8 mouse cellular contexts compared by ENCODE assay signal in the genomic region with DNA sequence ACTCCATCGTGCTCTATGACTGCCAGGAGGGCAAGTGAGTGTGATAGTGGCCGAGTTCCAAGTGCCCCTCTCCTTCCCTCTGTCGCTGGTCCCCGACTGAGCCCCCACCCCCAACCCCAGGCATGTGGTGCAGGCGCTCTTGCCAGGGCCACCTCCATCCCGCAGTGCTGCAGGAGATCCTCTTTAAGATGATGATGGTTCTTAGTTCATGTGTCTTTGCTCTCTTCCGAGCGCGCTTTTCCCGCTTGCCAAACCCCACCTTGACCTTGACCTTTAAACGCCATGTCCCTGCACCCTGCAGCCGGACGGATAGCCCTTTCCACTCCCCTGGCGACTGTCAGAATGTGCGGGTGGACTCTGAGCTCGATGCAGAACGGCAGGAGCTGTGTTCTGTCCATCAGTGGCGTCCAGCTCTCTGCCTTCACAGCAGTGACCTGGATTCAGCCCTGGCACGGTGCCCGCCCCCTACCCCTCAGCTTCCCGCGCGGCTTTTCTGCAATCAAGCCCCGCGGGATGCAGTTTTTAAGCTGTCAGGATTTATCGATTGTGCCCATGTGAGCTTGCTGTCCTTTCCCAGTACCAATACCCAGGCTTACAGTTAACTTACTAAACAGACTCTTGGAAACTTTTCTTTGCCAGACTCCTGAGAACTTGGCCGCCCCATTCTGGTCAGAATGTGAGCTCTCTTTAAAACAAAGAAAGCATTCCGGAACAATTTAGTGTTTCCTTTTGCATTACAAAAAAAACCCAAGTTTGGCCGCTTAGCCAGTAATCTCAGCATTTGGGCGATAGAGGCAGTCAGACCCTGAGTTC. TPM values are rescaled to one million over a fixed set of nuclear protein-coding genes. Genes with fewer than 3 reads are reported as not detected.
A peak's percentile ranks its signal among the peaks of the same experiment; 100 is the strongest.
DNase-seq lines count a peak whose midpoint lies in the region; ATAC-seq and TF ChIP-seq lines count a peak whose summit lies in the region.

No protein-coding gene starts in this region.

- intact Hi-C loops in heart, postnatal 25 days (cut with DNase I): loop anchor here (2.0 to 10.0 kb wide), 2 partner anchors 27 to 263 kb away; partner anchors contain the start of genes Acy1 and Ppm1m

- no peak for TF ChIP-seq POLR2A in olfactory bulb, adult 2 months (IDR thresholded peaks at IDR 0.05; ENCODE audit: insufficient read depth, low read depth, low read length)

- peak overlapping the region; percentile 98 for H3K27ac ChIP-seq in forebrain, postnatal 0 days (ENCODE audit: low read depth, low read length)
- H3K27ac ChIP-seq in lung, embryonic 14.5 days (ENCODE audit: low read depth): peak overlapping the region; percentile 97
- H3K27ac ChIP-seq in olfactory bulb, adult 2 months (ENCODE audit: insufficient read depth, low read depth, low read length): peak overlapping the region; percentile 98

- no peaks in the 10 kb centered on the region for H3K27me3 ChIP-seq in forebrain, postnatal 0 days (ENCODE audit: insufficient read depth, low read length)
- H3K27me3 ChIP-seq in lung, embryonic 14.5 days (ENCODE audit: insufficient read depth, low read length): no peaks in the 10 kb centered on the region

- H3K4me3 ChIP-seq in forebrain, postnatal 0 days (ENCODE audit: low read depth, low read length): peak overlapping the region; percentile 93
- peak overlapping the region; percentile 96 for H3K4me3 ChIP-seq in lung, embryonic 14.5 days (ENCODE audit: low read depth, low read length)
- peak overlapping the region; percentile 99 for H3K4me3 ChIP-seq in olfactory bulb, adult 2 months (ENCODE audit: insufficient read depth, low read depth, low read length)

- WGBS in forebrain, postnatal 0 days: 1% methylated on average over 30 of the region's 30 CpGs
- under 1% methylated on average over 29 of the region's 30 CpGs for WGBS in lung, embryonic 14.5 days
- WGBS in olfactory bulb, adult 2 months: under 1% methylated on average over 30 of the region's 30 CpGs

- H3K4me2 ChIP-seq in forebrain, postnatal 0 days (ENCODE audit: low read depth): peak overlapping the region; percentile 70
- H3K4me2 ChIP-seq in lung, embryonic 14.5 days: peak overlapping the region; percentile 83

- peak; percentile 75 for DNase-seq in MN1 (ENCODE audit: low spot score)
- DNase-seq in cerebellum, adult 8-10 months: peak; percentile 85
- DNase-seq in forebrain, postnatal 0 days: peak; percentile 56
- peak; percentile 48 for DNase-seq in heart, postnatal 25 days (ENCODE audit: low spot score)
- peak; percentile 33 to 59 for DNase-seq in layer of hippocampus, adult 18-20 months (ENCODE audit: low spot score in 2 of 2)
- DNase-seq in lung, embryonic 14.5 days: peak; percentile 80
- DNase-seq in thymus, postnatal 14 days: peak; percentile 50

- H3K9me3 ChIP-seq in forebrain, postnatal 0 days (ENCODE audit: low read length): no peaks in the 10 kb centered on the region
- no peaks in the 10 kb centered on the region for H3K9me3 ChIP-seq in lung, embryonic 14.5 days (ENCODE audit: low read depth, low read length)

- ATAC-seq in forebrain, postnatal 0 days: peak; percentile 67
- ATAC-seq in lung, embryonic 14.5 days (ENCODE audit: insufficient read depth): peak; percentile 62

- H3K4me1 ChIP-seq in forebrain, postnatal 0 days (ENCODE audit: insufficient read depth): peaks cover 30% of the 10 kb centered on the region
- peaks cover 19% of the 10 kb centered on the region for H3K4me1 ChIP-seq in lung, embryonic 14.5 days (ENCODE audit: insufficient read depth)
- peaks cover 9% of the 10 kb centered on the region for H3K4me1 ChIP-seq in olfactory bulb, adult 2 months (ENCODE audit: control insufficient read depth, insufficient read depth, low read length)

- H3K9ac ChIP-seq in forebrain, postnatal 0 days: peak overlapping the region; percentile 98
- peak overlapping the region; percentile 90 for H3K9ac ChIP-seq in lung, embryonic 14.5 days

- peaks cover 3% of the 10 kb centered on the region; the same call in 1 of the 2 replicates for H3K36me3 ChIP-seq in forebrain, postnatal 0 days (ENCODE audit: insufficient read depth)
- H3K36me3 ChIP-seq in lung, embryonic 14.5 days (ENCODE audit: insufficient read depth): peaks cover 11% of the 10 kb centered on the region

- TF ChIP-seq CTCF in forebrain, postnatal 0 days (IDR thresholded peaks at IDR 0.05; ENCODE audit: low read depth): no peak
- no peak for TF ChIP-seq CTCF in lung, embryonic 14.5 days (IDR thresholded peaks at IDR 0.05; ENCODE audit: low read depth)
- no peak for TF ChIP-seq CTCF in olfactory bulb, adult 2 months (IDR thresholded peaks at IDR 0.05; ENCODE audit: insufficient read depth, low read depth, low read length)

RNA-seq across cellular contexts. Expression of gene Wdr82, which starts 0.8 kb away (rescaled TPM):
- 216 and 261 TPM in 2 replicates for total RNA-seq in forebrain, postnatal 0 days (2014; rRNA removed)
- polyA plus RNA-seq in forebrain, postnatal 0 days (2015; fragmentation: Nextera tagmentation; extraction: Ambion mirVana): 31.5 and 32.5 TPM in 2 replicates
- total RNA-seq in heart, postnatal 25 days (2021): 10 to 100 TPM; 42.6 to 45.8 TPM
- total RNA-seq in layer of hippocampus, adult 18-20 months (2021): 100 to 1,000 TPM; 130 to 137 TPM
- 26.7 and 26.9 TPM in 2 replicates for polyA plus RNA-seq in lung, embryonic 14.5 days (2014; fragmentation: Nextera tagmentation; extraction: Ambion mirVana)
- not detected in 2 replicates for polyA plus RNA-seq in olfactory bulb, adult 2 months (2012; ENCODE audit: insufficient read depth, insufficient read length, low replicate concordance, missing spikeins)

RNA-seq across cellular contexts. Expression of gene Glyctk, which starts 13.6 kb away (rescaled TPM):
- 2.0 and 3.0 TPM in 2 replicates for total RNA-seq in forebrain, postnatal 0 days (2014; rRNA removed)
- 1.1 TPM in 2 replicates for polyA plus RNA-seq in forebrain, postnatal 0 days (2015; fragmentation: Nextera tagmentation; extraction: Ambion mirVana)
- total RNA-seq in heart, postnatal 25 days (2021): 1 to 10 TPM; 1.7 to 2.1 TPM
- total RNA-seq in layer of hippocampus, adult 18-20 months (2021): 1 to 10 TPM; 4.2 to 4.8 TPM
- 1.5 and 1.6 TPM in 2 replicates for polyA plus RNA-seq in lung, embryonic 14.5 days (2014; fragmentation: Nextera tagmentation; extraction: Ambion mirVana)
- not detected in 2 replicates for polyA plus RNA-seq in olfactory bulb, adult 2 months (2012; ENCODE audit: insufficient read depth, insufficient read length, low replicate concordance, missing spikeins)

RNA-seq across cellular contexts. Expression of gene Ppm1m, which starts 28.0 kb away (rescaled TPM):
- 16.5 and 20.6 TPM in 2 replicates for total RNA-seq in forebrain, postnatal 0 days (2014; rRNA removed)
- 13.7 and 17.7 TPM in 2 replicates for polyA plus RNA-seq in forebrain, postnatal 0 days (2015; fragmentation: Nextera tagmentation; extraction: Ambion mirVana)
- total RNA-seq in heart, postnatal 25 days (2021): 10 to 100 TPM; 10.0 to 12.2 TPM
- 10 to 100 TPM; 18.9 to 19.2 TPM for total RNA-seq in layer of hippocampus, adult 18-20 months (2021)
- polyA plus RNA-seq in lung, embryonic 14.5 days (2014; fragmentation: Nextera tagmentation; extraction: Ambion mirVana): 49.2 and 55.0 TPM in 2 replicates
- not detected in 2 replicates for polyA plus RNA-seq in olfactory bulb, adult 2 months (2012; ENCODE audit: insufficient read depth, insufficient read length, low replicate concordance, missing spikeins)

RNA-seq across cellular contexts. Expression of gene Twf2, which starts 31.4 kb away (rescaled TPM):
- 63.1 and 74.6 TPM in 2 replicates for total RNA-seq in forebrain, postnatal 0 days (2014; rRNA removed)
- 50.9 and 55.6 TPM in 2 replicates for polyA plus RNA-seq in forebrain, postnatal 0 days (2015; fragmentation: Nextera tagmentation; extraction: Ambion mirVana)
- 100 to 1,000 TPM; 160 to 189 TPM for total RNA-seq in heart, postnatal 25 days (2021)
- 10 to 100 TPM; 58.4 to 60.6 TPM for total RNA-seq in layer of hippocampus, adult 18-20 months (2021)
- polyA plus RNA-seq in lung, embryonic 14.5 days (2014; fragmentation: Nextera tagmentation; extraction: Ambion mirVana): 77.0 and 78.1 TPM in 2 replicates
- not detected in 2 replicates for polyA plus RNA-seq in olfactory bulb, adult 2 months (2012; ENCODE audit: insufficient read depth, insufficient read length, low replicate concordance, missing spikeins)

RNA-seq across cellular contexts. Expression of gene Tlr9, which starts 50.8 kb away (rescaled TPM):
- 0.08 and 0.14 TPM in 2 replicates for total RNA-seq in forebrain, postnatal 0 days (2014; rRNA removed)
- polyA plus RNA-seq in forebrain, postnatal 0 days (2015; fragmentation: Nextera tagmentation; extraction: Ambion mirVana): 0.04 TPM in 1 of 2 replicates, not detected in the other
- under 1 TPM; 0.52 to 0.64 TPM for total RNA-seq in heart, postnatal 25 days (2021)
- total RNA-seq in layer of hippocampus, adult 18-20 months (2021): 1 to 10 TPM; 1.0 to 1.5 TPM
- 0.08 and 0.09 TPM in 2 replicates for polyA plus RNA-seq in lung, embryonic 14.5 days (2014; fragmentation: Nextera tagmentation; extraction: Ambion mirVana)
- not detected in 2 replicates for polyA plus RNA-seq in olfactory bulb, adult 2 months (2012; ENCODE audit: insufficient read depth, insufficient read length, low replicate concordance, missing spikeins)

Comparison
In these comparisons a context has a peak if more than half of its experiments do, and no peak if none do; other contexts are left out.
1. Peak in every context shown above with its lines: DNase-seq, ATAC-seq, H3K4me3 ChIP-seq and H3K27ac ChIP-seq.